Comparison of ENCODE assay signal across 10 mouse cellular contexts in the genomic region with DNA sequence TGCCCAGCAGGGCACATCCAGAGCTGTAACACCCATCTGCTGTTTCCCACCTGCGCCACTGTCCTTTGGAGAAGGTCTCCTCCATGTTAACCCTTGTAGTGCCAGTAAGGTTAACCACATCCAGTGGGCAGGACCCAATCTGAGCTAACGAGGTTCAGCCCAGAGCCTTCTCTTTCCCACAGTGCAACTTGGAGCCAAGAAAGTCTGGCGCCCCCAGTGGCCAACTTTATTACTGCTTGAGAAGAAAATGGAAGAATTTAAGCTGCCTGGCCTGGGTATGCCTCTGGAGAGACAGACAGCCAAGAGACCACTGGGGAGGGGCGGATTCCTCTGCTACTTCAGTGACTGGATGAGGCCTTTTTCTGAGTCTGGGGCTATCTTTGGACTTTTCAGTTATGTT.
DNase-seq lines count a peak whose midpoint lies in the region; ATAC-seq and TF ChIP-seq lines count a peak whose summit lies in the region.
"Had no signal": no experiment of that assay in that cellular context is flagged by ENCODE, and none has a peak within 500 bp of the region (broad histone marks: within the 10 kb centered on the region; RNA-seq: fewer than 3 reads in every experiment).

No protein-coding gene starts in this region.

- H3K36me3 ChIP-seq in heart, embryonic 10.5 days: peaks cover 16% of the 10 kb centered on the region
- no peaks in the 10 kb centered on the region for H3K36me3 ChIP-seq in E14TG2a.4 (ENCODE audit: insufficient read depth, low read length)
- no peaks in the 10 kb centered on the region for H3K36me3 ChIP-seq in forebrain, embryonic 15.5 days
- peaks cover 5% of the 10 kb centered on the region; the same call in 1 of the 2 replicates for H3K36me3 ChIP-seq in spleen, adult 2 months (ENCODE audit: control insufficient read depth, insufficient read depth, low read length)
- H3K36me3 ChIP-seq: embryonic facial prominence, embryonic 12.5 days; limb, embryonic 15.5 days had no signal

- H3K27ac ChIP-seq in heart, embryonic 10.5 days: no peak overlapping the region
- H3K27ac ChIP-seq in forebrain, embryonic 15.5 days (replicated peaks): no peak overlapping the region
- no peak overlapping the region for H3K27ac ChIP-seq in spleen, adult 2 months (ENCODE audit: insufficient read depth, low read length)
- H3K27ac ChIP-seq: embryonic facial prominence, embryonic 12.5 days; limb, embryonic 15.5 days had no signal

- peak; percentile 57 for DNase-seq in heart, adult 8-10 months (ENCODE audit: low spot score)
- no peak for DNase-seq in heart, embryonic 10.5 days (ENCODE audit: low spot score)
- DNase-seq in brain, adult 2 months (ENCODE audit: low read depth, low spot score): peak; percentile 66
- peak; percentile 75 for DNase-seq in kidney, postnatal 10 days
- DNase-seq in lung, postnatal 14 days: peak; percentile 78
- peak; percentile 14 to 46 for DNase-seq in spleen, adult 2 months (ENCODE audit: low read depth in 1 of 2, low spot score in 2 of 2)

- peaks cover 38% of the 10 kb centered on the region for H3K4me1 ChIP-seq in heart, embryonic 10.5 days
- H3K4me1 ChIP-seq in E14TG2a.4 (replicated peaks; ENCODE audit: low read depth, low read length): peaks cover 67% of the 10 kb centered on the region
- no peaks in the 10 kb centered on the region for H3K4me1 ChIP-seq in forebrain, embryonic 15.5 days
- no peaks in the 10 kb centered on the region for H3K4me1 ChIP-seq in spleen, adult 2 months (ENCODE audit: control insufficient read depth, insufficient read depth, insufficient read length)
- H3K4me1 ChIP-seq: embryonic facial prominence, embryonic 12.5 days had no signal

- H3K27me3 ChIP-seq in heart, embryonic 10.5 days (ENCODE audit: insufficient read depth, poor library complexity, severe bottlenecking): no peaks in the 10 kb centered on the region
- H3K27me3 ChIP-seq in E14TG2a.4 (ENCODE audit: insufficient read depth, low read length): no peaks in the 10 kb centered on the region
- no peaks in the 10 kb centered on the region for H3K27me3 ChIP-seq in forebrain, embryonic 15.5 days
- no peaks in the 10 kb centered on the region for H3K27me3 ChIP-seq in spleen, adult 2 months (ENCODE audit: control insufficient read depth, insufficient read depth, low read length)
- H3K27me3 ChIP-seq: embryonic facial prominence, embryonic 12.5 days; limb, embryonic 15.5 days had no signal

- no peak overlapping the region for H3K9ac ChIP-seq in forebrain, embryonic 15.5 days (replicated peaks)
- H3K9ac ChIP-seq: embryonic facial prominence, embryonic 12.5 days; limb, embryonic 15.5 days had no signal

- no peak overlapping the region for H3K4me3 ChIP-seq in heart, embryonic 10.5 days
- no peak overlapping the region for H3K4me3 ChIP-seq in E14TG2a.4 (replicated peaks; ENCODE audit: low read length)
- no peak overlapping the region for H3K4me3 ChIP-seq in forebrain, embryonic 15.5 days
- H3K4me3 ChIP-seq in spleen, adult 2 months (ENCODE audit: extremely low read depth, insufficient read depth, insufficient read length): no peak overlapping the region
- H3K4me3 ChIP-seq: embryonic facial prominence, embryonic 12.5 days; limb, embryonic 15.5 days had no signal

- TF ChIP-seq POLR2A in spleen, adult 2 months (IDR thresholded peaks at IDR 0.05; ENCODE audit: low read depth, low read length): no peak

- peak; percentile 34; the same call in 1 of the 2 replicates for ATAC-seq in forebrain, embryonic 15.5 days (replicated peaks)

- H3K4me2 ChIP-seq in forebrain, embryonic 15.5 days (replicated peaks): no peak overlapping the region
- H3K4me2 ChIP-seq: embryonic facial prominence, embryonic 12.5 days; limb, embryonic 15.5 days had no signal

- 51% methylated on average over 4 of the region's 4 CpGs for WGBS in heart, embryonic 10.5 days
- 32% methylated on average over 4 of the region's 4 CpGs for WGBS in forebrain, embryonic 15.5 days
- WGBS in spleen, adult 2 months: 30% methylated on average over 4 of the region's 4 CpGs

- no peaks in the 10 kb centered on the region for H3K9me3 ChIP-seq in heart, embryonic 10.5 days
- no peaks in the 10 kb centered on the region for H3K9me3 ChIP-seq in E14TG2a.4 (ENCODE audit: low read length)
- no peaks in the 10 kb centered on the region for H3K9me3 ChIP-seq in forebrain, embryonic 15.5 days
- H3K9me3 ChIP-seq: embryonic facial prominence, embryonic 12.5 days; limb, embryonic 15.5 days had no signal

- TF ChIP-seq CTCF in E14TG2a.4 (conservative IDR thresholded peaks at IDR 0.05; ENCODE audit: low read length): peak; percentile 96
- peak; percentile 46; the same call in 1 of the 2 replicates for TF ChIP-seq CTCF in spleen, adult 2 months (IDR thresholded peaks at IDR 0.05; ENCODE audit: extremely low read depth, insufficient read depth, insufficient read length, insufficient replicate concordance)
